Mouse (Mus musculus): Measurements from ENCODE around the gene Bmper. TPM values are rescaled to one million over a fixed set of nuclear protein-coding genes. Genes with fewer than 3 reads are reported as not detected.

Gene Bmper
- polyA plus RNA-seq, 1 experiment from 2014 or later = 6.0 TPM

GRCm38 (mm10) chr9:23390118-23390517 lies 167.2 kb downstream of the Bmper start:
- 83% methylated on average over 3 of the region's 3 CpGs for WGBS
- Histone ChIP-seq H3K9ac (no peak overlapping the region), H3K4me1 (replicated peaks) (no peaks in the 10 kb centered on the region), H3K4me3 (no peak overlapping the region), H3K9me3 (no peaks in the 10 kb centered on the region), H3K4me2 (no peak overlapping the region), H3K27ac (no peak overlapping the region), H3K36me3 (no peaks in the 10 kb centered on the region), H3K27me3 (no peaks in the 10 kb centered on the region)
- no peak for ATAC-seq (ENCODE audit: low FRiP score)

GRCm38 (mm10) chr9:23394652-23395317 lies 171.9 kb downstream of the Bmper start:
- no peak for ATAC-seq (ENCODE audit: low FRiP score)

GRCm38 (mm10) chr9:23396186-23396585 lies 173.3 kb downstream of the Bmper start:
- no peak overlapping the region for H3K27ac ChIP-seq
- H3K4me3 ChIP-seq = no peak overlapping the region
- WGBS = 88% methylated on average over 7 of the region's 7 CpGs
- ATAC-seq (ENCODE audit: low FRiP score) = no peak
- H3K9ac ChIP-seq = no peak overlapping the region
- H3K4me2 ChIP-seq = no peak overlapping the region
- no peaks in the 10 kb centered on the region for H3K27me3 ChIP-seq
- H3K36me3 ChIP-seq = no peaks in the 10 kb centered on the region
- H3K4me1 ChIP-seq (replicated peaks) = no peaks in the 10 kb centered on the region
- H3K9me3 ChIP-seq = no peaks in the 10 kb centered on the region

More at GRCm38 (mm10) chr9:23394652-23395317, 171.9 kb downstream of the Bmper start:
- Histone ChIP-seq H3K36me3 (no peaks in the 10 kb centered on the region), H3K27ac (no peak overlapping the region), H3K4me2 (no peak overlapping the region), H3K4me3 (no peak overlapping the region), H3K9me3 (no peaks in the 10 kb centered on the region), H3K9ac (no peak overlapping the region), H3K27me3 (no peaks in the 10 kb centered on the region), H3K4me1 (replicated peaks) (no peaks in the 10 kb centered on the region)
- WGBS = 81% methylated on average over 6 of the region's 6 CpGs

- Histone ChIP-seq H3K9me3 (no peaks in the 10 kb centered on the region), H3K27ac (no peak overlapping the region), H3K4me2 (no peak overlapping the region), H3K4me1 (replicated peaks) (no peaks in the 10 kb centered on the region), H3K4me3 (no peak overlapping the region), H3K36me3 (no peaks in the 10 kb centered on the region), H3K9ac (no peak overlapping the region), H3K27me3 (no peaks in the 10 kb centered on the region)
- 94% methylated on average over 3 of the region's 3 CpGs for WGBS
- no peak for ATAC-seq (ENCODE audit: low FRiP score)
Measured at GRCm38 (mm10) chr9:23397876-23398275, 175.0 kb downstream of the Bmper start.

- ATAC-seq (ENCODE audit: low FRiP score) = no peak
- H3K4me1 ChIP-seq (replicated peaks) = no peaks in the 10 kb centered on the region
Measured at GRCm38 (mm10) chr9:23399638-23400284, 176.9 kb downstream of the Bmper start.

GRCm38 (mm10) chr9:23407416-23407815 lies 184.5 kb downstream of the Bmper start:
- Histone ChIP-seq H3K9ac (no peak overlapping the region), H3K9me3 (no peaks in the 10 kb centered on the region), H3K27ac (no peak overlapping the region), H3K36me3 (no peaks in the 10 kb centered on the region), H3K4me1 (replicated peaks) (0 out of 2 replicates have a peak, but pooled peaks cover 3% of the 10 kb centered on the region), H3K4me3 (no peak overlapping the region), H3K4me2 (no peak overlapping the region), H3K27me3 (no peaks in the 10 kb centered on the region)
- ATAC-seq (ENCODE audit: low FRiP score) = no peak
- 84% methylated on average over 6 of the region's 6 CpGs for WGBS

More at GRCm38 (mm10) chr9:23399638-23400284, 176.9 kb downstream of the Bmper start:
- H3K9ac ChIP-seq = no peak overlapping the region
- no peak overlapping the region for H3K4me3 ChIP-seq
- no peaks in the 10 kb centered on the region for H3K36me3 ChIP-seq
- no peaks in the 10 kb centered on the region for H3K27me3 ChIP-seq
- H3K4me2 ChIP-seq = no peak overlapping the region
- H3K9me3 ChIP-seq = no peaks in the 10 kb centered on the region
- no peak overlapping the region for H3K27ac ChIP-seq
- 78% methylated on average over 6 of the region's 6 CpGs for WGBS

GRCm38 (mm10) chr9:23407935-23408781 lies 185.3 kb downstream of the Bmper start:
- no peaks in the 10 kb centered on the region for H3K9me3 ChIP-seq
- H3K9ac ChIP-seq = no peak overlapping the region
- no peak overlapping the region for H3K4me2 ChIP-seq
- ATAC-seq (ENCODE audit: low FRiP score) = no peak; the same call in 1 of the 2 replicates
- H3K4me3 ChIP-seq = no peak overlapping the region
- no peaks in the 10 kb centered on the region for H3K27me3 ChIP-seq
- H3K36me3 ChIP-seq = no peaks in the 10 kb centered on the region
- WGBS = 58% methylated on average over 3 of the region's 3 CpGs
- H3K4me1 ChIP-seq (replicated peaks) = 0 out of 2 replicates have a peak, but pooled peaks cover 3% of the 10 kb centered on the region
- H3K27ac ChIP-seq = no peak overlapping the region

- H3K36me3 ChIP-seq = no peaks in the 10 kb centered on the region
- WGBS = 76% methylated on average over 2 of the region's 2 CpGs
- H3K9ac ChIP-seq = no peak overlapping the region
- no peak overlapping the region for H3K4me2 ChIP-seq
- ATAC-seq (ENCODE audit: low FRiP score) = no peak
- no peaks in the 10 kb centered on the region for H3K9me3 ChIP-seq
- no peaks in the 10 kb centered on the region for H3K27me3 ChIP-seq
- H3K4me1 ChIP-seq (replicated peaks) = 0 out of 2 replicates have a peak, but pooled peaks cover 3% of the 10 kb centered on the region
- H3K27ac ChIP-seq = no peak overlapping the region
- no peak overlapping the region for H3K4me3 ChIP-seq
Measured at GRCm38 (mm10) chr9:23410567-23410966, 187.7 kb downstream of the Bmper start.

GRCm38 (mm10) chr9:23412956-23413355 lies 190.1 kb downstream of the Bmper start:
- no peak overlapping the region for H3K9ac ChIP-seq
- H3K4me2 ChIP-seq = no peak overlapping the region
- no peaks in the 10 kb centered on the region for H3K36me3 ChIP-seq
- no peak overlapping the region for H3K27ac ChIP-seq
- no peak for ATAC-seq (ENCODE audit: low FRiP score)
- WGBS = 68% methylated on average over 2 of the region's 2 CpGs
- H3K4me3 ChIP-seq = no peak overlapping the region
- no peaks in the 10 kb centered on the region for H3K9me3 ChIP-seq
- H3K4me1 ChIP-seq (replicated peaks) = 0 out of 2 replicates have a peak, but pooled peaks cover 3% of the 10 kb centered on the region
- H3K27me3 ChIP-seq = no peaks in the 10 kb centered on the region

GRCm38 (mm10) chr9:23419107-23419506 lies 196.2 kb downstream of the Bmper start:
- no peak overlapping the region for H3K27ac ChIP-seq
- H3K36me3 ChIP-seq = no peaks in the 10 kb centered on the region
- no peaks in the 10 kb centered on the region for H3K9me3 ChIP-seq
- no peaks in the 10 kb centered on the region for H3K4me1 ChIP-seq (replicated peaks)
- no peak for ATAC-seq (ENCODE audit: low FRiP score)
- no peak overlapping the region for H3K4me2 ChIP-seq
- 96% methylated on average over 2 of the region's 2 CpGs for WGBS
- no peaks in the 10 kb centered on the region for H3K27me3 ChIP-seq
- no peak overlapping the region for H3K9ac ChIP-seq
- H3K4me3 ChIP-seq = no peak overlapping the region

- WGBS = 79% methylated on average over 1 of the region's 1 CpGs
- Histone ChIP-seq H3K4me1 (replicated peaks) (no peaks in the 10 kb centered on the region), H3K27me3 (no peaks in the 10 kb centered on the region), H3K36me3 (no peaks in the 10 kb centered on the region), H3K27ac (no peak overlapping the region), H3K4me2 (no peak overlapping the region), H3K4me3 (no peak overlapping the region), H3K9ac (no peak overlapping the region), H3K9me3 (no peaks in the 10 kb centered on the region)
- ATAC-seq (ENCODE audit: low FRiP score) = no peak
Measured at GRCm38 (mm10) chr9:23423748-23424147, 200.9 kb downstream of the Bmper start.

GRCm38 (mm10) chr9:23432631-23433030 lies 209.8 kb downstream of the Bmper start:
- Histone ChIP-seq H3K9me3 (no peaks in the 10 kb centered on the region), H3K4me2 (no peak overlapping the region), H3K36me3 (no peaks in the 10 kb centered on the region), H3K27me3 (no peaks in the 10 kb centered on the region), H3K9ac (no peak overlapping the region), H3K4me1 (replicated peaks) (no peaks in the 10 kb centered on the region), H3K27ac (no peak overlapping the region), H3K4me3 (no peak overlapping the region)
- WGBS = 69% methylated on average over 2 of the region's 2 CpGs
- no peak for ATAC-seq (ENCODE audit: low FRiP score)
